Mouse (Mus musculus): ENCODE measurements around the gene Cbs.

The Cbs gene

DNA sequence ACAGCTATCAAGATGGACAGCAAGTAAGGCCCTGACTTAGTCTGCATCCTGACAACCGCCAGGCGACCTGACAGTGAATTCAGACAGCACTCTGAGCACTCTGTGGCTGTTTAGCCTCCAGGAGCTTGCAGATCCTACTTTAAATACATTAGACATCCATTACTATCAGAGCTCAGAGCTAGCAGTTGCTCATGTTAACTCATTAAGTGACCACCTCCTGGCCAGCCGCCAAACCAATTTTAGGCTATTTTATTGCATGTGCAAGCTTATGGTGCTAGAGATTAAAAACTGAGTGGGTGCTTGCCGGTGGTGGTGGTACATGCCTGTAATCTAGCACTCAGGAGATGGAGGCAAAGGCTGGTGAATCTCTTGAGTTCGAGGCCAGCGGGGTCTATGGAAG lies 53.3 kb downstream of the Cbs start:
- DNase-seq = no peak

DNA sequence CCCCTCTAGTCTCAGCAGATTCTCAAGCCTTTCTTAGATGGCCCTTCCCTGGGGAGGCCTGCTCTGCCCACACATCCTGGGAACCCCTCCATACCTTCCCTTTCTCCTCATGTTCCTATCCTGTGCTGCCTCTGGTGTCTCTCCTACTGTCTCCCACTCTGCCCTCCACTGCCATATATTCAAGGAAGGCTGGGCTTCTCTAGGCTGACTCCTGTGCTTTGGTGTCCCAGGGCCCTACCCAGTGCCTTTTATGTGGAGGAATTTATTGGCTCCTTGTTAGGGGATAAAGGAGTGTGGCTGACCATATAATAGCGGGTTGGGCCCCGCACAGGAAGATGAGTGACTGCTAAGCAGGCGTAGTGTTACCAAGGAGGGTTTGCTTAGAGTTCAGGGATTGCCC lies 53.9 kb downstream of the Cbs start:
- no peak for DNase-seq

DNA sequence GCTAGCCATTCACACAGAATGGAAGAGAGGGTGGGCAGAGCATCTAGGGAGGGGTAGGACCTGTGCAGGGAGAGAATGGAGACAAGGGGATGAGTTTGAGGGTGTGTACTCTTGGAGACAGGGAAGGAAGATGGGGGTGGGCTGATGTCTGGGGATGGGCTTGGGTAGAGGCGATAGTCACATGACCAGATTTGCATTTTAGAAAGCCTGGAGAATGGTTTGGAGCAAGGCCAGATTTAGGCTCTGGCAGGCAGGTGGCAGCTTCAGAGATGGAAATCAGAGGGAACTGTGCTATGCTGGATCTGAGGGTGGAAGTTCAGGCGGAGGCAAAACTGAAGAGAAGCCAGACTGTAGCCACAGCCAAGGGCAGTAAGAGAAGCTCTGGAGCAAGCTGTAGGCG lies 56.7 kb downstream of the Cbs start:
- no peak for DNase-seq

DNA sequence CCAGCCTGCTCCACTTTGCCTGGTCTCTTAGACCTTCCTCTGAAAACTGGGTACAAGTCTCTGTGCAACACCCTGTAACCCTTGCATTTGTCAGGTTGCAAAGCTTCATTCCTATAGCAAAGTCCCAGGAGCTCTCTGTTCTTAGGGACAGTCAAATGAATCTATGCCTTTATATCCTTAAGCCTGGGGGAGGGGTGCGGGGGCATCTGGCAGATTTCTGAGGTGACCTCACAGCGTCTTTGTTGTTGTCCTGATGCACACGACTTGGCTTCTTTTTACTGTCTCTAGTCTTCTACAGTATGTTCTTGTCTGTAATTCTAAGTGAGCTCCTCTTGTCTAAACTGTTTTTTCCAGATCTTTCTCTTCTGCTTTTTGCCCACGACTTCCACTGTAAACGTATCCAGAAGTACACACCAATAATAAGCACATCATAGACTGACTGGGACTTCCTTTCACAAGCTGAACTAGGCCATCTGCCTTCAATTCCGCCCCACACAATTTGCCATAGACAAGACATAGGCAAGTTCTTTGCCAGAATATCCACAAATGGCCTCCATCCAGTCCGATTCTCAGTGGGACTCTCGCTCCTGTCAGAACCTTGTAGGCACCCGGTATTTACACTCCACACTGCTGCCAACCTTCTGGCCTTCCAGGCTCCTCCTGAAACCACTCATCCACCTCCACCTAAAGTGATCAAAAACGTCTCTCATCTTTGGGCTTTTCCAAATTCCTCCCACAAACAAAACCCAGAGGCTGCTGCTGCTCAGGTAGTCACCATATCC lies 60.5 kb downstream of the Cbs start:
- no peak for DNase-seq

DNA sequence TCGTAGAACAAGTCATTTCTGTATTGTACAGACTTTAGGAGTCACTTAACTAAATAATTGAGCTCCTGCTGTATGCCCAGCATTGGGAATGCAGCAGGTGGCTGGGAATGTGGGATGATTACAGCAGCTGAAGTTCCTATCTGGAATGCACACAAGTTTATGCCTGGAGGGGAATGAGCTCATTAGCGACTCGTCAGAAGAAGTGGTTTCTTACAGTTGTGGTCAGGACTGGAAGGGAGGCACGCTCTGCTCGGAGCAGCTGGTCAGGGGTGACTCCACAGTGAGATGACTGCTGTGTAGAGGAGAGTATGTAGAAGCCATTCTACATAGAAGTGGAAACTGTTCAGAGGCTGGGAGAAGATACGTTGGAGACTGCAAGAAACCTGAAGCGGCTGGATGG lies 62.4 kb downstream of the Cbs start:
- no peak for DNase-seq

DNA sequence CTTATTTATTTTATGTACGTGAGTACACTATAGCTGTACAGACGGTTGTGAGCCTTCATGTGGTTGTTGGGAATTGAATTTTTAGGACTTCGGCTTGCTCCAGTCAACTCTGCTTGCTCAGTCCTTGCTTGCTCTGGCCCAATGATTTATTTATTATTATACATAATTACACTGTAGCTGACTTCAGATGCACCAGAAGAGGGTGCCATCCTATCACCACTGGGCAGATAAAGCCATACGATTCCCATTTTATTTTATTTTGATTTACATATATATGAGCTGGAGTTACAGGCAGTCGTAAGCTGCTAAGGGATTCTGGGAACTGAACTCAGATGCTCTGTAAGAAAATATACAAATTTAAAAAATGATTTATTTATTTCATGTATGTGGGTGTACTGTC lies 65.3 kb downstream of the Cbs start:
- DNase-seq = no peak

DNA sequence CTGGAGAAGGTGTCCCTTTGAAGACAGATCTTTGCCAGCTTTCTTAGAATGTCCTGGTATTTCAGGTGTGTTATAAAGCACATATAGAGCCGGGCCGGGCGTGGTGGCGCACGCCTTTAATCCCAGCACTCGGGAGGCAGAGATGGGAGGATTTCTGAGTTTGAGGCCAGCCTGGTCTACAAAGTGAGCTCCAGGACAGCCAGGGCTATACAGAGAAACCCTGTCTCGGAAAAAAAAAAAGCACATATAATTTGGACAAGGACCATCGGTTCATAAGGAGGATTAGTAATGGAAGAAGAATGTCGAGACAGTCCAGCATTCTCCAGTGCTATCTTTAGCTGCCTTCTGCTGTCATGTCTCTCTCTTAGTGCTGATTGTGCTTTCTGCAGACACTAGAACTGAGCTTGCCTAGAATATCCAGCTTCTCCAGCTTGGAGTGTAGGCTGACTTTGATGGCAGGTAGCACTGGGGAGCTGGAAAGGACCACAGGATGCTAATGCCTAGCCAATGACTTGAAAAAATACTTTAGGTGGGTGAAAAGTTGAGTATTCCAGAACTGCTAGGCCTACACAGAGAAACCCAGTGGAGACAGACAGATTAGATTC lies 66.6 kb downstream of the Cbs start:
- DNase-seq = no peak

DNA sequence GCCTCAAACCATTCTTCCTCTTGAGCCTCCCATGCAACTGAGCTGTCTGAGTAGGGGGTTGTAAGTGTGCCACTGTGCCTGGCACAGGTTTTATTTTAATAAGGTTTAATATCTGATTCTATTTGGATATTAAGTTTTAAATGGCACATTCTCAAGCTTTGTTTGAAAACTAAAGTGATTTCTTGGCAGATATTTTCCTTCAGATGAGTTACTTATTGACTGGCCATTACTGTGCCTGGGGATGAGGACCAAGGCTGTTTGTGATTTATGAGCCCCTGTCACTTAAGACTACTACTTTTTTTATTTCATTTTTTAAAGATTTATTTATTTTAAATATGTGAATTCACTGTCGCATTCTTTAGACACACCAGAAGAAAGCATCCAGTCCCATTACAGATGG lies 67.3 kb downstream of the Cbs start:
- DNase-seq = no peak

DNA sequence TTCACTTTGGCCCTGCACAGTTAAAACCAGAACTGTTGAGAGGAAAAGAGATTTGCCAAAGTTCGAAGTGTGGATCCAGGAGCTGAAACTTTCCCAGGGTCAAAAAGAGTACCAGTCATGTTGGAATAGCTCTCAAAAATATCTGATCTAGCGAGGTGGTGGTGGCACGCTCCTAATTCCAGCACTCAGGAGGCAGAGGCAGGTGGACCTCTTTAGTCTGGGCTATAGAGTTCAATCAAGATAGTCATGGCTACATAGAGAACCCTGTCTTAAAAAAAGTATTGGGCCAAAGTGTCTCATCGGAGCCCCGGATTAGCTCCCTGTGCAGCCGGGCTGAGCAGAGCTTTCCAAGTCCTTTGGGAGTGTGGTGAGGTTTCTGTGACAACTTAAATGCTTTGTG lies 70.8 kb downstream of the Cbs start:
- no peak for DNase-seq

DNA sequence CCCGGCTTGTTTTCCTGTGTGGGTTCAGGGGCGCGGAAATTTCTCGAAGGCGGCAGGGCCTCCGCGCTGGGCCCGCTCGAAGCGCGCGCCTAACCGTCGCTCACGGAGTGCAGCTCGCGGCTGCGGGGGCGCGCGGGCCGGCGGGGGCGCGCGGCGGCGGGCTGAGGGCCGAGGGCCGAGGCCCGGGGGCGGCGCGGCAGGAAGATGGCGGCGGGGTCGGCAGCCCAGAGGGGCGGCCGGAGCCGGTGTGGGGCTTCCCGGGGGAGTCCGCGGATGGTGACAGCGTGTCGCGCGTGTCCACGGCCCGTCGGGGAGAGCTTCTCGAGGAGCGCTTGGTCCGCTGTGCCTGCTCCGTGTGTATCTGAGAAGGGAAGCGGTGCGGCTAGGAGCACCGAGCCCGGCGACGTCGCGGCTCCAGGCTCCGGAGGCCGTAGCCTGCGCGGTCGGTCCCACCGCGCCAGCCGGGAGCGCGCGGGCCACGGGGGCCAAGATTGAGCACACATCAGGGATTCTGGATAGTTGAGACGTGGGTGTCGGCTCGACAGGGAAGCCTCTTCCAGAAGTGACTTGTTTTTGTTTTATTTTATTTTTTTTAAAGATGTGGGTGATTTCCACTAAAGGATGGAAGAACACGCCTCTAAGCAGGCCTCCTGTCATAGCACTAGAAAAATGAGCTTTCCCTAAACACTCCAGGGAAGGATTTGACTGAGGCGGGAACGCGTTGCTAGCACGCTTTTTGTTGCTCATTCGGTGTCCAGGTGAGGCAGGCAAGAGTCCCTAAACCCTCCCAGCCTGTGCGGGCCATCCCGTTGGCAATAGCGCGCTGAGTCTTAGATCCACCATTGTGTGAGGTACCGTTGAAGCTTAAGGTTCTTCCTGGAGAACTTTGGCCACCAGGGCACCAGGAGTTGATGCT lies 71.6 kb downstream of the Cbs start:
- DNase-seq = peak; percentile 66

DNA sequence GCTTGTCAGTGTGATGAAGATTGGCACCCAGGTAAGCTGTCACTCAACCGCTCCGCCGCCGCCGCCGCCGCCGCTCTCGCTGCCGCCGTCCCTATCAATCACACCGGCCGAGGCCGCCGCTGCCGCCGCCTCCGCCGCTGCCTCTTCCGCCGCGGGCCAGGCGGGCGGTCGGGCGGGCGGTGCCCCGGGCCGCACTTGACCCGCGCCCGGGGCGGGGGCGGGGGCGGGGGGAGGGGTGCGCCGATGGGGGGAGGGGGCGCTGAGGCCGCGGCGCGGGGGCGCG lies 72.2 kb downstream of the Cbs start:
- no peak for DNase-seq

DNA sequence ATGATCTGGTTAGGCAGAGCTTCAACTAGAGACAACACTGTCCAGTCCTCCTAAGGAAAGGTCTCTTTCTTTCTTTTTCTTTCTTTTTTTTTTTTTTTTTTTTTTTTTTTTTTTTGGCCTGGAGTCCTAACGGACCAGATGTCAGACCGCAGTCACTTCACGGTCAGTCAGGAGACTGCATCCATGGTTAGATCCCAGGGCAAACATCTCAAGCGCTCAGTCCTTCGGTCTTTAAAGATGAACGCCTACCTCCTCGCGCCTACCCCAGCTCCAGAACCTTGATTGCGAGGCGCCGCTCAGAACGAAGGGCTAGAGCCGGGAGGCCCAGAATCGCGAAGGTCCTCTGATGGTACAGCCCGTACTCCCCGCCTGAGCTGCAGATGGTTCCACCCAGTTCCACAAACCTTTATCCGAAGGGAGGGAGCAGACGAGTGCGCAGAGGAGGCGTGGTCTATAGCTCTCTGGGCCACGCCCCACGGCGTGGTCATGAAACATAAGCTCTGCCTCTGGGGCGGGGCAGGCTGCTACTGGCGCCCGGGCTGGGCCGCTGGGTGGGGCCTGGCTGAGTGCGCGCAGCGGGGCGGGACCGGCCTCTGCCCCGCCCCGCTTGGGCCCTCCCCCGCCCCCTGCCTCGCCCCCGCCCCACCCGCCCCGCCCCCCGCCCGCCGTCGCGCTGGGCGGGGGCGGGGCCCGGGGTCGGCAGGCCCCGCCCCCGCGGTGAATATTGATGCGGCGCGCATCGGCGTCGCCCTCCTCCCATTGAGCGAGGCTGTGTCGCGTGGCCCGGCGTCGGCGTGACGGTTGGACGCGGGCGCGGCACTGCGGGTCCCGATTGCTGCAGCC lies 72.8 kb downstream of the Cbs start, which contains the start of gene Pknox1:
Gene Pknox1 (plus strand): TSS at position 720 of the 843 bp plus-strand sequence.
- DNase-seq = peak; percentile 99

DNA sequence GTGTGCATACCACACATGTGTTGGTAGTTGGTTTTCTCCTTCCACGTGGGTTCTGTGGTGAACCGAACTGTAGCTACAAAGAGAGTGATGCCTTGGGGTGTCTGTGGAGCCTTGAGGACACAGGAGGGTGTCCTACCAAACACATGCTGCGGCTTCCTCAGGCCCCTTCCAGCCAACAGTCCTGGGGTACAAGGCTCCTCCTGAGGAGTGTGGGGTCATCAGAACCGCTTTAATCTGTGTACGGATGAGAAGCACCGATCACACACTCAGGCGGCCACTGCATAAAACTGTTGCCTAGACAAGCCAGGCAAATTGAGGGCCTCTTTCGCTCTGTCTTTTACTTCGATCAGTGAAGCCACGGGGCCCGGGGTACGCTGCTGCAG lies 73.4 kb downstream of the Cbs start:
- peak; percentile 29 for DNase-seq

DNA sequence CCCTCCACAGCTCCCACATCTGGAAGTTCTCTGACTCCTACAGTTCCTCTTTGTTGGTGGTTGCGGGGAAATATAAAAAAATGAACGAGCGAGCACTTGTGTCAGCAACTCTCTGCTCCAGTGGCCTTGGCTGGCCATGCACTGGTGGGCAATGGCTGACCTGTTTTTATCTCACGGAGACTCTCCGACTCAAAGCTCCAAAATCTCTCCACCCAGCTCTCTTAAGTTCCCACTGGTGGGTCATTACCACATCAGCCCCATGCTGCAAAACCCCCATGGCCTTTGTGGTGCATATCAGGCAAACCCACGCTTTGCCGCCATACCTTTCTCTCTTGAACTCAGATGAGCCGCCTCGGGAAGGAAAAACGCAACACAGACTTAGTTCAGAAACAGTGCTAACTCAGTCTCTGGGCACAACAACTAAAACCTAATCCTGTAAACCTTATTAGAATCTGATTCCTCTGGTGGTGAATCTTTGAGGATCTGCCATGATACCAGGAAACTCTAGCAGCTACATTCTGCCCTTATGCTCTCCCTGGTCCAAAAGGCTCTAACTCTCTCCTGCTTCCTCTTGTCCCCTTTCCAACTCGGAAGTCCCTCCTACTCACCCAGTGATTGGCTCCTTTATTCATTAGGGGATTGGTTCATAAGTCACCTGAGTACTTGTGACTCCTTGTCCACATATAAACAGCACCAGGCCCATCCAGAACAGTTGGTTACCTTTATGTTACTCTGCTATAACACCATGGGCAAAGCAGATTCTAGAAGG lies 77.8 kb downstream of the Cbs start:
- DNase-seq = no peak

Measured in right cerebral cortex, postnatal 25 days (tissue).